Mouse (Mus musculus): Measurements from ENCODE around the gene Dusp1. TPM values are rescaled to one million over a fixed set of nuclear protein-coding genes. Genes with fewer than 3 reads are reported as not detected.

Dusp1 gene
- total and polyA plus RNA-seq, 3 experiments = 5.0 to 41.8 (median 6.3) TPM

DNA sequence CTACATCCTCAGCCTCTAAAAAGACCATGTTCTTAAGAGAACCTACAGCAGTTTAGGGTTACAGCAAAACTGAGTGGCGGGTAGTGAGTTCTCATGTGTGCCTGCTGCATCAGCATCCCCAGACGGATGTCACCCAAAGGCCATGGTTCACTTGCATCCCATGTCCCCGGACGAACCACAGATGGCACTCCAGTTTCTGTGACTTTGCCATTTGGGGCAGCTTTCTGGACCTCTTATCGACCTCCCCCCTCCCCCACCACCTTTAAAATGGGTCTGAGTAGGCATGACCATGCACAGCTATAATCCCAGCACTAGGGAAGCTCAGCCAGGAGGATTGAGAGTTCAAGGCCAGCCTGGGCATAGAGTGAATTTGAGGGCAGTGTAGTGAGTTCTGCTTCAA lies 31.3 kb upstream of the Dusp1 start:
- H3K4me3 ChIP-seq (ENCODE audit: low read depth, low read length) = no peak overlapping the region
- DNase-seq (ENCODE audit: low spot score) = no peak
- TF ChIP-seq CTCF (IDR thresholded peaks at IDR 0.05; ENCODE audit: low read depth, low read length) = no peak
- TF ChIP-seq GATA1 (IDR thresholded peaks at IDR 0.05; ENCODE audit: borderline replicate concordance, low read length) = no peak
- TF ChIP-seq POLR2AphosphoS5 (IDR thresholded peaks at IDR 0.05; ENCODE audit: insufficient replicate concordance, low read depth, low read length) = no peak
- TF ChIP-seq GATA2 (IDR thresholded peaks at IDR 0.05; ENCODE audit: borderline replicate concordance, low read depth, low read length) = no peak
- TF ChIP-seq TAL1 (conservative IDR thresholded peaks at IDR 0.05; ENCODE audit: low read depth, low read length) = no peak
- no peaks in the 10 kb centered on the region for H3K9me3 ChIP-seq (replicated peaks)
- peaks cover 67% of the 10 kb centered on the region for H3K36me3 ChIP-seq (replicated peaks)
- peaks cover 25% of the 10 kb centered on the region for H3K4me1 ChIP-seq (ENCODE audit: insufficient read depth, low read depth, low read length)
- no peaks in the 10 kb centered on the region for H3K27me3 ChIP-seq (ENCODE audit: insufficient read depth, low read length)
- no peak for ATAC-seq (ENCODE audit: extremely low read depth, insufficient number of reproducible peaks, low FRiP score, poor library complexity, severe bottlenecking)

DNA sequence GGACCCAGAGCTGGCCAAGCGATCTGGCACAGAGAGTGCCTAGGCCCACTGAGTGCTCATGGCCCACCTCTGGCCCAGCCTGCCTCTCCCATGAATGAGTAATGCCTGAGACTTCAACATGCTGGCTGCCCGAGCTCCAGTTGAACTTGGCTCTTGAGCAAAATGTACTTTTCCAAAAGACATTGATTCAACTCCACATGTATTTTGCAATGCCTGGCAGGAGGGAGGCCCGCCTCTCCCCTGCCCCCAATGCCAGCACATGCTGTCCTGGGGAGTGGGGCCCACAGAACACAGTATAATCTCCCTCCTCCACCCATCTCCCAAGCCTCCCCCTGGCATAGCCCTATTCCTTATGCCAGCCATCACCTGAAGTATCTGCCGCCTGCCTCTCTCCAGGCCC lies 30.6 kb upstream of the Dusp1 start:
- H3K27me3 ChIP-seq (ENCODE audit: insufficient read depth, low read length) = no peaks in the 10 kb centered on the region
- no peak for TF ChIP-seq CTCF (IDR thresholded peaks at IDR 0.05; ENCODE audit: low read depth, low read length)
- no peak for TF ChIP-seq GATA2 (IDR thresholded peaks at IDR 0.05; ENCODE audit: borderline replicate concordance, low read depth, low read length)
- peaks cover 74% of the 10 kb centered on the region for H3K36me3 ChIP-seq (replicated peaks)
- H3K4me3 ChIP-seq (ENCODE audit: low read depth, low read length) = no peak overlapping the region; the same call in 1 of the 2 replicates
- H3K9me3 ChIP-seq (replicated peaks) = no peaks in the 10 kb centered on the region
- DNase-seq (ENCODE audit: low spot score) (no peak), ATAC-seq (ENCODE audit: extremely low read depth, insufficient number of reproducible peaks, low FRiP score, poor library complexity, severe bottlenecking) (no peak)
- peaks cover 25% of the 10 kb centered on the region for H3K4me1 ChIP-seq (ENCODE audit: insufficient read depth, low read depth, low read length)

DNA sequence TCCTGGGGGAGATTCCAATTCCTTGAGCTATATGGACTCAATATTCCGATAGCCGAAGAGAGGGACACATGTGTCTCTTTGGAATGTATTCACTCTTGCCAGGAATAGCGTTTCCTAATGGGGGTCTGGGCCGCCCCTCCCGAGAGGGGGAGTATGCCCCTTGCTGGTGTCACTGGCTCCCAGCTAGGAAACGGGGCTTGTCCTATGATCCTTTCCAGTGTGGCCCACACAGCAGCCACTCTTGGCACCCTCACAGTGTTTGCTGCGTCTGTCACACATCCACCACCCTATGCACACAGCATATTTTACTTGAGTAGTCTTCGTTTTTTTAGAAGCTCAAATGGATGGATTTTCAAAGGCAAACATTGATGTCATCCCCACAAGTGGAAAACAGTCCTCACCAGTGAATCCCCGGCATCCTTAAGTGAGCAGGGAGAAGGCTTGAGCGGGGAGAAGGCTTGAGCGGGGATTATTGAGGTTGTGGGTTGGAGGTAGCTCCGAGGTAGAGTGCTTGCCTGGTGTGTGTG lies 26.1 kb upstream of the Dusp1 start:
- ATAC-seq (ENCODE audit: extremely low read depth, insufficient number of reproducible peaks, low FRiP score, poor library complexity, severe bottlenecking) = no peak
- Histone ChIP-seq H3K4me1 (ENCODE audit: insufficient read depth, low read depth, low read length) (peaks cover 10% of the 10 kb centered on the region), H3K36me3 (replicated peaks) (peaks cover 61% of the 10 kb centered on the region)

DNA sequence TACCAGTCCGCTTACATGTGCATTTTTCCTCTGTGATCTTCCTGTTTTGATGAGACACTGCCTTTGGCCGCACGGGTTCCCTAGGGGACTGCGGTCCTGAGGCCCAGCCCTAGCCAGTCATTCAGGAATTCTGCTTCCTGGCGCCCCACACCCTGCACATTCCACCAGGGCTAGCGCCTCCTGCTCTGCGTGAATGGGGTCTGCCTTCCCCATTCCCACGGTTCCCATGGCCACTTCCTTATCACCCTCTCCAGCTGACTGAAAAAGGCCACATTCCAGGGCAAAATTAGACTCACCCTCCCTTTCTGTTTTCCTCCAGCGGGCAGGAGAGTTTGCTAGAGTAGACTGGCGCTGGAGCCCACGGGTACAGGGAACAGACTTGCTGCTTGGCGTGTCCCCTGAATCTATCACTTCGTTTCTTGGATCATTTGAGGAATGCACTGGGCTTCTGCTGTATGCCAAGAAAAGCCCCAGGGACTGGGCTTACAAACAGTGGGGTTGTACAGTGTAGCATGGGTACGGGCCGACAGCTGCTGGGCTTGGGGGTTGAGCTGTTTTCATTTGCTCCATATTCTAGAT lies 22.7 kb upstream of the Dusp1 start:
- Histone ChIP-seq H3K9me3 (replicated peaks) (no peaks in the 10 kb centered on the region; the same call in 1 of the 2 replicates), H3K4me1 (ENCODE audit: insufficient read depth, low read depth, low read length) (peaks cover 10% of the 10 kb centered on the region), H3K27me3 (ENCODE audit: insufficient read depth, low read length) (no peaks in the 10 kb centered on the region), H3K4me3 (ENCODE audit: low read depth, low read length) (no peak overlapping the region), H3K36me3 (replicated peaks) (peaks cover 71% of the 10 kb centered on the region)
- ATAC-seq (ENCODE audit: extremely low read depth, insufficient number of reproducible peaks, low FRiP score, poor library complexity, severe bottlenecking) (no peak), DNase-seq (ENCODE audit: low spot score) (no peak)
- no peak for TF ChIP-seq TAL1 (conservative IDR thresholded peaks at IDR 0.05; ENCODE audit: low read depth, low read length)
- no peak for TF ChIP-seq GATA2 (IDR thresholded peaks at IDR 0.05; ENCODE audit: borderline replicate concordance, low read depth, low read length)
- TF ChIP-seq CTCF (IDR thresholded peaks at IDR 0.05; ENCODE audit: low read depth, low read length) = no peak
- TF ChIP-seq GATA1 (IDR thresholded peaks at IDR 0.05; ENCODE audit: borderline replicate concordance, low read length) = no peak
- no peak for TF ChIP-seq POLR2AphosphoS5 (IDR thresholded peaks at IDR 0.05; ENCODE audit: insufficient replicate concordance, low read depth, low read length)

More for the DNA sequence above, 26.1 kb upstream of the Dusp1 start:
- Histone ChIP-seq H3K27me3 (ENCODE audit: insufficient read depth, low read length) (no peaks in the 10 kb centered on the region), H3K9me3 (replicated peaks) (no peaks in the 10 kb centered on the region), H3K4me3 (ENCODE audit: low read depth, low read length) (no peak overlapping the region)
- DNase-seq (ENCODE audit: low spot score) = no peak
- no peak for TF ChIP-seq GATA1 (IDR thresholded peaks at IDR 0.05; ENCODE audit: borderline replicate concordance, low read length)
- TF ChIP-seq TAL1 (conservative IDR thresholded peaks at IDR 0.05; ENCODE audit: low read depth, low read length) = no peak
- TF ChIP-seq GATA2 (IDR thresholded peaks at IDR 0.05; ENCODE audit: borderline replicate concordance, low read depth, low read length) = no peak
- no peak for TF ChIP-seq POLR2AphosphoS5 (IDR thresholded peaks at IDR 0.05; ENCODE audit: insufficient replicate concordance, low read depth, low read length)
- no peak for TF ChIP-seq CTCF (IDR thresholded peaks at IDR 0.05; ENCODE audit: low read depth, low read length)

DNA sequence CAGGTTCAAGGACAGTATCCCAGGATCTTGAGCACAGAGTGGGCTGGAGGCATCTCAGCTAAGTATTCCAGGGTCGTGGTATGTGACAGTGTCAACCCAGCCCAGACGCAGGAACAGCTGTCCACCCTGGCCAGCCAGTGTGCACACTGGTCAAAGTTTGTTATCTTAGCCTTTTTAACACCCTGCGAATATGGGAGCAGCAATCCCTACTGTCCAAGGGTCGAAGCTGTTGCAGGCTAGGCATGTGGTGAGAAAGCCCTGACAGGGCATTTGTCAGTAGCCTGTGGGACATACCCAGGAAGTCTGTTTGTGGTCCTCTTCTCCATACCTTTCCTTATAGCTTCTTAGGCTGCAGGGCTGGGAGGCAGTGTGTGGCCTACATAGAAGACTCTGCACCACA lies 22.1 kb upstream of the Dusp1 start:
- no peaks in the 10 kb centered on the region; the same call in 1 of the 2 replicates for H3K9me3 ChIP-seq (replicated peaks)
- H3K36me3 ChIP-seq (replicated peaks) = peaks cover 76% of the 10 kb centered on the region
- no peaks in the 10 kb centered on the region for H3K27me3 ChIP-seq (ENCODE audit: insufficient read depth, low read length)
- no peak overlapping the region for H3K4me3 ChIP-seq (ENCODE audit: low read depth, low read length)
- DNase-seq (ENCODE audit: low spot score) (no peak), ATAC-seq (ENCODE audit: extremely low read depth, insufficient number of reproducible peaks, low FRiP score, poor library complexity, severe bottlenecking) (no peak)
- peaks cover 9% of the 10 kb centered on the region for H3K4me1 ChIP-seq (ENCODE audit: insufficient read depth, low read depth, low read length)
- TF ChIP-seq CTCF (IDR thresholded peaks at IDR 0.05; ENCODE audit: low read depth, low read length) (no peak), TAL1 (conservative IDR thresholded peaks at IDR 0.05; ENCODE audit: low read depth, low read length) (no peak), GATA1 (IDR thresholded peaks at IDR 0.05; ENCODE audit: borderline replicate concordance, low read length) (no peak), GATA2 (IDR thresholded peaks at IDR 0.05; ENCODE audit: borderline replicate concordance, low read depth, low read length) (no peak), POLR2AphosphoS5 (IDR thresholded peaks at IDR 0.05; ENCODE audit: insufficient replicate concordance, low read depth, low read length) (no peak)

DNA sequence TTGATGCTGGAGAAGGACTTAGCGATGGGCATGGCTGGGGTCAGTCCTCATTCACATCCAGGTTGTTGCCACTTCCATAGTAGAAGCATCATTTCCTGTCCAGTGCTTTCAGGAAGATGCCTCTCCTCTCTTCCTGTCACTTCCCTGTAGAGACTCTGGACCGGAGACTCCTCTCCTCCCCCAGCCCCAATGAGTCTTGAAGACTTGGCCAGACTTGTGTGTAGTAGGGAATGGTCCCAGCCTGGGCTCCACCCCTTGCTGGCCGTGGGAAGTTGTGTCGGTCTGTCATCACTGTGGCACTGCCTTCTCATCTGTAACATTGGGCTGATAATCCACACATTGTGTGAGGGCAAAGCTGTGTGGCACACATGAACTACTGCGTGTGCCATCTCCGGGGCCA lies 21.7 kb upstream of the Dusp1 start:
- ATAC-seq (ENCODE audit: extremely low read depth, insufficient number of reproducible peaks, low FRiP score, poor library complexity, severe bottlenecking) = no peak
- no peaks in the 10 kb centered on the region for H3K27me3 ChIP-seq (ENCODE audit: insufficient read depth, low read length)
- no peaks in the 10 kb centered on the region; the same call in 1 of the 2 replicates for H3K9me3 ChIP-seq (replicated peaks)
- no peak overlapping the region for H3K4me3 ChIP-seq (ENCODE audit: low read depth, low read length)
- peaks cover 75% of the 10 kb centered on the region for H3K36me3 ChIP-seq (replicated peaks)
- peaks cover 4% of the 10 kb centered on the region for H3K4me1 ChIP-seq (ENCODE audit: insufficient read depth, low read depth, low read length)
- TF ChIP-seq POLR2AphosphoS5 (IDR thresholded peaks at IDR 0.05; ENCODE audit: insufficient replicate concordance, low read depth, low read length) (no peak), TAL1 (conservative IDR thresholded peaks at IDR 0.05; ENCODE audit: low read depth, low read length) (no peak)
- DNase-seq (ENCODE audit: low spot score) = no peak
